Mouse (Mus musculus) leukemia stem cell, adult 10-12 weeks (primary cell): Measurements from ENCODE around the gene Gm38655. TPM values are rescaled to one million over a fixed set of nuclear protein-coding genes. Genes with fewer than 3 reads are reported as not detected.

Experiments
- polyA plus RNA-seq: library from polyadenylated mRNA; stranded (reverse); fragments of >175 nt; gene quantifications from 2 replicates; pipeline ENCODE4 v1.2.3, GENCODE M21; 2012; ENCODE audit warnings: low replicate concordance

The Gm38655 gene
- not detected in 2 replicates for polyA plus RNA-seq

DNA sequence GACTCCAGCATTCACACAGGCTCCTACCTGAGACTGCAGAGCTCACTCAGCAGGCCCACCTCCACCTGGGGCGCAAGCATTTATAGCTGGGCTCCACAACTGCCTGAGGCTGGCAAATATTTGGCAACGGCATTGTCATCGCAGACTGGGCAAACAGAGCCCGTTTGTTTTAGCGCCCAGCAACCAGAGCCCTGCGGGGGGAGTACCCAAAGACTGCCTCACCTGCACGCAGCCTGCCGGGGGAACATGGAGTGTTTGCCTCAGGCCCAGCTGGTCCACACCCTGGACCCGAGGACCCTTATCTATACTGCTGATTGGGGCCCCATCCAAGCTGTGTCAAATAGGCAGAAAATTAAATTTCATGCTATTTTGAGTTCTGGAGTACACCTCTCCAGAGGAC lies at the start of gene Gm38655:
Gm38655 (minus strand) TSS at position 61 of the 400 bp plus-strand sequence.

DNA sequence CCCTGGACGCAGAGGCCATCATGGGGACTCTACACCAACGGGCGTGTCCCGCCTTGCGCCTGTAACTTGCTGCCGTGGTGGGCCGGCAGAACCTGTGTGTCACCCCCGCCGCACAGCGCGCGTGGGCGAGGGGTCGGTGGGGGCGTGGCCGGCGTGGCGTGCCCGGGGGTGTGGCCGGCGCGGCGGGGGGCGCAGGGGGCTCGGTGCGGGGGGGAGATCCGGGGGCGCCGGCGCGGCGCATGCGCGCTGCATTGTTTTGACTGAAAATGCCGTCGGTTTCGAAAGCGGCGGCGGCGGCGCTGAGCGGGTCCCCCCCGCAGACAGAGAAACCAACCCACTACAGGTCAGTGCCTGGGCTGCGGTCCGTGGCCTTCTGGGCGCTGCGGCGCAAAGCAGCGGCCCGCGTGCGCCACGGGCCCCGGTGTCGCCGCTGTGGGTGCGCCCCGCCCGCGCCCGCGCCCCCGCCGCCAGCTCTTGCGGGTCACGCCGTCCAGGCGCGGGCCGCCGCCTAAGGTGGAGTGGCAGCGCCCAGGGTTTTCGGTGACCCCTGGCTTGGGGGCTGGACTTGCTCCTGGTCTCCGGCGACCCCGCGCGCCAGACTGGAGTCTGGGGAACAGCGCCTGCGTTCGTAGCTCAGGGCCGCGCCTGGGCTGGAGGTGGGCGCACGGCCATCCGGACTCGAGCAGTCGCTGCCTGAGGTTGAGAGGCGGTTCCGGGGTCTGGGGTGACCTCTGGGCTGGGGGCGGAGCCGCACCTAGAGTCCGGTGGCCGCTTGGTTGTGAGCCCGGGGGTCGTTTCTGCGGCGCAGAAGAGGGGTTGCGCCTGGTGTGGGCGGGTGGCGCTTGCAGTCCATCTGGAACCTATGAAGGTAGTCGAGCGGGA lies 13.1 kb upstream of the Gm38655 start, which contains the start of gene Unkl:
Unkl (plus strand) TSS at position 248 of the 882 bp plus-strand sequence.

DNA sequence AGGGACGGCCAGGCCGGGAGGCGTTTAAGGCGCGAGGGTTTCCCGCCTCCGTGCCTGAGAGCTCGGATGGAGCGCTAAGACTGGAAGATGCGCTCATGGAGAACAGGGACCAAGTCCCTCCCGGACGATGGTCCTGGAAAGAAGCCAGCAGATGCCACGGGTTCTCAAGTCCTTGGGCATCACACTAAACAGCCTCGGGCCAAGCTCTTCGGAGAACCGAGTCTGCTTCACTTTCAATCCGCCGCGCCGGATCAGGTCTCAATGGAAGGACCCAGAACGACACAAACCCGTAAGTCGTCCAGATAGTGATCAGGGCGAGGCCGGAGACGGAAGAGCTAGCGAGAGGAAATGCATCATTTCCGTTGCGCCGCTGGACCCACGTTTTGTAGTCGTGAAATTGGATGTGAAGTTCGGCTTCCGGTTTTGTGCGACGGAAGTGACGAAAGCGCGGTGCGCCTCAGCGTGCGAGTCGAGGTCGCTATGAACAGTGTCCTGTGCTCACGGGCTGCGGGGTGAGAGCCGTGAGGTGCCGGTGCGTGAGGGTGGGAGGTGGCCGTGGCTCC lies 8.9 kb upstream of the Gm38655 start, which contains the start of gene BC003965:
BC003965 (plus strand) TSS at position 426 of the 563 bp plus-strand sequence.

GRCm38 (mm10) chr17:25162161-25162560 lies 13.1 kb downstream of the Gm38655 start, which contains the start of gene Ccdc154:
TSS of gene Ccdc154 (plus strand) at chr17:25162461.

GRCm38 (mm10) chr17:25133275-25133698 lies 42.0 kb downstream of the Gm38655 start, which contains the start of gene Clcn7:
TSS of gene Clcn7 (plus strand) at chr17:25133391.

Other genes starting within 250 kb of the Gm38655 start
- 38.3 and 49.4 TPM in 2 replicates for gene Mapk8ip3, start 238.5 kb downstream of the Gm38655 start, polyA plus RNA-seq
- gene Jpt2, start 214.8 kb downstream of the Gm38655 start, polyA plus RNA-seq, result 9.1 and 11.1 TPM in 2 replicates
- gene Cramp1l, start 159.7 kb downstream of the Gm38655 start, polyA plus RNA-seq, result 21.8 and 31.3 TPM in 2 replicates
- gene Ift140, start 159.4 kb downstream of the Gm38655 start, polyA plus RNA-seq, result 6.6 and 11.9 TPM in 2 replicates
- gene Tmem204, start 91.9 kb downstream of the Gm38655 start, polyA plus RNA-seq, result 0.61 and 0.64 TPM in 2 replicates
- gene Telo2, start 59.5 kb downstream of the Gm38655 start, polyA plus RNA-seq, result 18.2 and 46.2 TPM in 2 replicates
- gene Ptx4, start 54.7 kb downstream of the Gm38655 start, polyA plus RNA-seq, result not detected in 2 replicates
- gene Clcn7, start 42.1 kb downstream of the Gm38655 start, polyA plus RNA-seq, result 27.7 and 32.4 TPM in 2 replicates
- not detected in 2 replicates for gene Ccdc154, start 13.0 kb downstream of the Gm38655 start, polyA plus RNA-seq
- gene BC003965, start 9.1 kb upstream of the Gm38655 start, polyA plus RNA-seq, result 43.9 and 71.2 TPM in 2 replicates
- gene Unkl, start 12.9 kb upstream of the Gm38655 start, polyA plus RNA-seq, result 54.2 and 108 TPM in 2 replicates
- gene Gnptg, start 64.7 kb upstream of the Gm38655 start, polyA plus RNA-seq, result 3.7 and 11.8 TPM in 2 replicates
- gene Tsr3, start 64.7 kb upstream of the Gm38655 start, polyA plus RNA-seq, result 10.5 and 15.0 TPM in 2 replicates
- gene Baiap3, start 80.9 kb upstream of the Gm38655 start, polyA plus RNA-seq, result 0.28 and 0.75 TPM in 2 replicates
- gene Ube2i, start 99.2 kb upstream of the Gm38655 start, polyA plus RNA-seq, result 152 and 183 TPM in 2 replicates
- gene Prss34, start 122.9 kb upstream of the Gm38655 start, polyA plus RNA-seq, result 0.39 TPM in 1 of 2 replicates, not detected in the other
- not detected in 2 replicates for gene Prss28, start 133.2 kb upstream of the Gm38655 start, polyA plus RNA-seq
- 0.60 and 0.61 TPM in 2 replicates for gene Prss29, start 143.2 kb upstream of the Gm38655 start, polyA plus RNA-seq
- 0.16 and 0.36 TPM in 2 replicates for gene Tpsab1, start 170.1 kb upstream of the Gm38655 start, polyA plus RNA-seq
- 0.93 and 1.2 TPM in 2 replicates for gene Tpsb2, start 190.8 kb upstream of the Gm38655 start, polyA plus RNA-seq
- not detected in 2 replicates for gene Tpsg1, start 193.8 kb upstream of the Gm38655 start, polyA plus RNA-seq